Mouse (Mus musculus): Measurements from ENCODE around the gene Gfy.
"Not testable (repeated sequence)": the region's sequence is repeated elsewhere in the genome, so short reads cannot be mapped to it uniquely, and the experiment has no call there.

Gene Gfy

DNA sequence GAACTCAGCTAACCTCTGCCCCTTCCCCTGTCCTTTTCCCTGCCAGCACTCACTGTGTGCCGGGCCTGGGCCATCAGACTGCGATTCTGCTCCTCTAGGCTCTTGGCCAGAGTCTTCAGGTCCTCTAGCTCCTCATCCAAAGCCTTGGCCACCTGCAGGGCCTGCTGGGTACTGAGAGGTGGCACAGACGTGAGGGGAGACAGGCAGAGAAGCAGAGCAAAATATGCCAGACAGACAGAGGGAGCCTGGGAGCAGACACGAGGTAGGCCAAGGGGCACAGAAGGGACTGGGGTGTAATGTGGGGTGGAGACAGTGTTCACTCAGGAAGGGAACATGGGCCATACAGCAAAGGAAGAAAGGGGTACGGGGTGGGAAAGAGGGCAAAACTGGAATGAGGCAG is 14.0 kb upstream of the Gfy start:
- no peak for DNase-seq (ENCODE audit: low spot score)

DNA sequence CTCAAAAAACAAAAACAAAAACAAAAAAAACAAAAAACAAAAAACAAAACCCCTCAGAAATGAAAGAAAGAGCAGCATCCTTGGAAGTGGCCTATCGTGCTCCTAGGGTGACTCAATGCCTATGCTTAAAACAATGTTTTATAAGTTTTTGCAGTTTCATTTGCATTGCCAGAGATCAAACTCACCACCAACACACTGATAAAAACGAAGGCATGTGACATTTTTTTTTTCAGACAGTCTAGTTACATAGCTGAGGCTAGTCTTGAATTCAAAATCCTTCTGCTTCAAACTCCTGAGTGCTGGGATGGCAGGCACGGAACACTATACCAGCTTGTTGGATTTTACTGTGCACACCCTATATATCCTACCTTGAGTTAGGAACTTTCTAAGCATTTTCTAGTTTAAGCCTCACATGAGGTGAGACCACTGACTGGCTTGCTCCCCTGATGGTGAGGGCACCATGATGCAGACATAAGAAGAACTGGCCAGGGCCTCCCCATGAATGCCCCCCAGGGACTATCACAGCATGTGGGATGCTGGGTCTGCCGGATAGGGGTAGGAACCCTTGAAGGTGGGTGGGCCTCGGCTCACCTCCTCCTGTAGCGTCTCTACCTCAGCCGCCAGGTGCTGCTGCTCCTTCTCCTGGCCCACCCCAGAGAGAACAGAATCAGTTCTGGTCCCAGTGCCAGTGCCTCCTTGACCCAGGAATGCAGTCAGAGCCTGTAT is 13.4 kb upstream of the Gfy start:
- no peak for DNase-seq (ENCODE audit: low spot score)

DNA sequence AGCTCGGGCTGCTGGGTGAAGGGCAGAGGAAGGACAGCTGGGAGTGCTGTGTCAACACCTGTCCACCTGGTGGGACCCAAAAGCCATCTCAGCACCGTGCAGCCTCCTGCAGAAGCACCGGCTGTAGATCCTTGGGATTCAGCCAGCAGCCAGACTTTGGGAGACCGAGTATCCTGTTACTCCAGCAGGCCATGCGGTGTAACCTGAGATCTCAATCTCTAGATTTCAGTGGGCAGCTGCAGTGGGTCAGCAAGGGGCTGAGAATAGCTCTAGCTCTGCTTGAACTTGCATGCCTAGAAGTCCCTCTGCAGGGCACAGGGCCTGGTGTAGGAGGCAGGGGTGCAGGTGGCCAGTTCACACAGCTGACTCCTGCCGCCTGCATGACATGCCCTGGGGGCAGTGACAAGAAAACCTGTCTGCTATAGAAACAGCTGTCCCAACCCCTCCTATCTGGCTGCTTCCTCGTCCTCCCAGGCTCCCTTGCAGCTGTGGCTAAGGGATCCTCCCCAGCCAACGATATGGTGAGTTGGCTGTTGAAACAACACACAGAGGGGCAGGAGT is 12.5 kb upstream of the Gfy start:
- no peak for DNase-seq (ENCODE audit: low spot score)

DNA sequence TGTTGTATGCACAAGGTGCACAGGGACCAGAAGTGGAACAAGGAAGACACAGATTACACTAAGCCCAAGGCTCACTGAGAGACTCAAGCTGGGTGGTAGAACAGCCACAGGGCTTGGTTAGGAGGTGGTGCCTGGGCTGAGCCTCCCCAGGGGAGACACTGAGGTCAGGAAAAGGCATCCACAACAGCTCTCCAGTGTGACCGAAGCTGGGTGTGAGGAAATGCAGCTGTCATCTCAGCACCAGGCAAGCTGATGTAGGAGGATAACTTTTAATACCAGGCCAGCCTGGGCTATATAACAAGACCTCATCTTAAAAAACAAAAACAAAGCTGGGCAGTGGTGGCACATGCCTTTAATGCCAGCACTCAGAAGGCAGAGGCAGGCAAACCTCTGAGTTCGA is 11.8 kb upstream of the Gfy start:
- DNase-seq (ENCODE audit: low spot score): no peak

DNA sequence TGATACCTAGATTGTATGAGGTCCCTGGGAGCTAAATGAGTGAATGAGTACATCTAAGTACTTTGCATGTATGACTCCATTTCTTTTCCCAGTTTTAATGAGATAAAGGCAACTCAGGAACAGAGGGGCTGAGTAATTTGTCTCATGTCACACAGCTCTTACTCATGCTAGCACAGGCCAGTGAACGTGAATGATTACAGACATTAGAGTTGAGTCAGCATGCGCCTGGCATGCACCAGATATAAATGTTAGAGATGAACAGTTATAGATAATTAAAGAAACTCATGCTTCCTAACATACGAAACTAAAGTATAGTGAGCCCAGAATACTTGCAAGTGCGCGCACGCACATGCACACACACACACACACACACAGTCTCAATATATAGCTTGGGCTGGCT is 10.8 kb upstream of the Gfy start:
- no peak for DNase-seq (ENCODE audit: low spot score)

DNA sequence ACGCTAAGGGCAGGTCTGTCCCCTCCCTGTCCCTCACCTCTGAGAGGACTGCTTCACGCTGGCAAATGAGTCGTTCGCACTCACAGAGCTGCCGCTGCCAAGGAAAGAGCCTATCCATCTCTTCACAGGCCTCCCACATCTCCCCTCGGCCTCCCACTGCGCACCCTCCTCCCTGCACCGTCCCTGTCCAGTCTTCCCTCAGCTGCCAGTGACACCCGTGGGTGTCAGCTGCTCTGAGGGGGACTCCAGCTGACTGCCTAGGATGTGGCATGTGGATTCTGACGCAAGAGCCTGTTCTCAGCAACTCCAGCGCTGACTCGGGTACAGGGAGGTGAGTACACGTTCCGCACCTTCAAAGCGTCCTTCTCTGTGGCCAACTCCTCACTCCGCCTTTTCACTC is 10.2 kb upstream of the Gfy start:
- DNase-seq (ENCODE audit: low spot score): no peak

DNA sequence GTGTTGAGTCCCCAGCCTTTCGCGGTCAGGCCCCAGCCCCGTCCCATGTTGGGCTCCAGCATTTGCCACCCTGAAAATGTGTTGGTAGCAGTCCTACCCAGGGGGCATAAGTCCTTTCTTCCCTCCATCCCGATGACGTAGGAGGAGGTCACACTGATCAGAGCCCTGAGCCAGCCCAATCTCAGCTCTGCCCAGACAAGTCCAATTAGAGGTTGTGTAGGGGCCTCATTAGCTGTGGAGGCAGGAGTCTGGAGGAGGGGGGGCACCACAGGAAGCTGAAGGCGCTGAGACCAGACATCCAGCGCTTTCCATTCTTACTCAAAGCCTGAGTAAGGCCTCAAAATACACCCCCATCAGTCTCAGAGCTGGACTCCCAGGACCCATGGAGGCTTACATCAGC is 6.6 kb upstream of the Gfy start:
- no peak for DNase-seq (ENCODE audit: low spot score)

DNA sequence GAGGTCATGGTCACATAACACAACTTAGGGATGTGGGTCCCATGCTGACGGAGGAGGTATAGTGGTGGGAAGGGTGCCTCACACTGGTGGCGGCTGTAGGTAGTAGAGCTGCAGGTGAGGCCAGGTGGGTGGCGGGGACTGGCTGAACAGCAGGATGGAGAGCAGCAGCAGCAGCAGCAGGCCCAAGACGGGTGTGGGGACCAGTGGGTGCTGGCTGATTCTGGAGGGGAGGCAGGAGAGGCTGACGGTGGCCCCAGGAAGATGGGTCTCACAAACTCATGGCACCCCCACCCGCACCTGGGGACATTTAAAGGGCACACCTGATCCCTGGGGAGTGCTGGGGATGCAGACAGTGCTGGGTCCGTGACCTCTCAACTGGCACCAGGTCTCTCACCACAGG is 4.3 kb upstream of the Gfy start:
- DNase-seq (ENCODE audit: low spot score): no peak

DNA sequence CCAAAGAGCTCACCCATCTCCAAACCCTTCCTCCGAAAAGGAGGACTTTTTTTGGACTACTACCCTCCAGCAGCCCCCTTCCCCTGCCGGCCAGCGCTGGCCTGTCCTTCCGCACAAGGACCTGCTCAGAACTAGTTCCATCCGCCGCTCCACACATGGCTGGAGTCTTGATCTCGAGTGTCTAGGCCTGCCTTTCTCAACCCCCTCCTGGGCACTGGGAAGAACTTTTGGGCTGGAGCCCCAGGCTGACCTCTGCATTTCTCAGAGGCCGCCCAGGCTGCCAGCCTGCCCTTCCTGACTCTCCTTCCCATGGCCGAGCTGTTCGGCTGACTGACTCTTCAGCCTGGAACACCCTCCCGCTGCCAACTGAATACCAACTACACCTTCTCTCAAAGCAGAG is 3.2 kb upstream of the Gfy start:
- DNase-seq (ENCODE audit: low spot score): no peak

DNA sequence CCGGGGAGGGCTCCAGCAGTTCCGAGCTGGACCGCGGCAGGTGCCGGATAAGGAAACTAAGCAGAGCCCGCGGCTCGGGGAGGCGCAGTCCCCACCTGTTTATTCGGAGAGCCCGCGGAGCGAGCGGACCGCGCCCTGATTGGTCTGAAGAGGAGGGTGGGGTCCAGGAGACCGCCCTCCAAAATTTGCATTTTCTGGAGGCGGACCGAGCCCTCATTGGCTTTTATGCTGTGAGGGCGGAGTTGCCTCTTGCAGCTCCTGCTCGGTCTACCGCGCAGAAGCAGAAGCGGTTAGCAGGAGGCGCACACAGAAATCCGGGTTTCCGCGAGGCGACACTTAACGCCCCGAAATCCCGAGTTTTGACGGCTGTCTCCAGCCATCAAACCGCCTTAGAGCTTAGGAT is 2.8 kb upstream of the Gfy start:
- DNase-seq (ENCODE audit: low spot score): peak; percentile 72

DNA sequence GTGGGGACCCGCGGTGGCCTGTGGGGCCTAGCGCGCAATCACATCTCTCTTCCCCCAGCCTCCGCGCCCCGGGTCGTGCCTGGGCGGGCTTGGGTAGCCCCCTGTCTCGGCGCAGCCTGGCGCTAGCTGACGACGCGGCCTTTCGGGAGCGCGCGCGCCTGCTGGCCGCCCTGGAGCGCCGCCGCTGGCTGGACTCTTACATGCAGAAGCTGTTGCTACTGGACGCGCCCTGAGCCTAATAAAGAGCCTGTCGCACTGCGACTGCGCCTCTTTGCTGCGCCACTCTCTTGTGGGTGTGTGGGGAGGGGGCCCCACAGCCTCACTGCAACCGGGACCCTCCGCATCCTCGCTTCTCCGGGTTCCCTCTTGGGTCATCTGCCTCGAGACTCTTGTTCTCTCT is 2.2 kb upstream of the Gfy start:
- no peak for DNase-seq (ENCODE audit: low spot score)

DNA sequence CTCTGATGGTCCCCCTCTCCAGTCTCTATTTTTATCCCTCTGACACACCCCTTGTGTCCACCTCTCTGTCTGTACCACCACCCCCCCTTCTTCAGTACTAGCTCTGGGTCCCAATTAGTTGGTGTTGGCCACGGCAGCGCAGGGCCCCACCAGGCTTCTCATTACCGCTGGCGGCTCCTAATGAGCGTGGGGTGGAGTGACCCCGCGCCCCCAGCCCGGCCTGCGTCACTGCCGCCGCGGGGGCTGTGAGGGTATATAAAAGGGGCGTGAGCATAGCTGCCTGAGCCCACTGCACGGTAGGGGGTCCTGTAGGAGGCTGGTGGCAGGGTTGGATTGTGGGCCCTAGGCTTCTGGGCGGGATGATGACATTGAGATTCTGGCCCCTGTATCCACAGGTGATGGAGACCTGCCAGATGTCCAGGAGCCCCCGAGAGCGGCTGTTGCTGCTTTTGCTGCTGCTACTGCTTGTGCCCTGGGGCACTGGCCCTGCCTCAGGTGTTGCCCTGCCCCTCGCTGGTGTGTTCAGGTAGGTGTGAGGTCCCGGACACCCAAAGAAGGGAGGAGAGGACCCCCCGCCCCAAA is 1.6 kb upstream of the Gfy start, which contains the start of gene Pth2:
Gene Pth2 (plus strand): TSS at position 100 of the 582 bp plus-strand sequence.
- DNase-seq (ENCODE audit: low spot score): no peak

DNA sequence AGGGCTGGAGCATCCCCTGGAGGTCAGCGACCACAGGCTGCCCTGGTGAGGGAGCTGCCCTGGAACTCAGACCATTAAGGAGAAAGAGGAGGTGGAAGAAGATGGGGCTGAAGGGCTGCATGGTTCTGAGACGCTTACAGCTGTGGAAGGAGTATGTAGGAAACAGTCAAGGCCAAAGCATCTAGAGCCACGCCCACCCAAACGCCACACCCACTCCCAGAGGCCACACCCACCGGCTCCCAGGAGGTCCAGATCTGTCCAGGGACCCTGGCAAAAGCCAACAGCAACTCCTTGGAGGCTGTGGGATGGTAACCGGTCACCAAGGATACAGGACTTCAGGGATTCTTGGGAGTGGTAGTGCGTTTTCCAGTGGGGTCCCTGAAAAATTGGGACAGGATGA is 819 bp downstream of the Gfy start:
- DNase-seq (ENCODE audit: low spot score): no peak

DNA sequence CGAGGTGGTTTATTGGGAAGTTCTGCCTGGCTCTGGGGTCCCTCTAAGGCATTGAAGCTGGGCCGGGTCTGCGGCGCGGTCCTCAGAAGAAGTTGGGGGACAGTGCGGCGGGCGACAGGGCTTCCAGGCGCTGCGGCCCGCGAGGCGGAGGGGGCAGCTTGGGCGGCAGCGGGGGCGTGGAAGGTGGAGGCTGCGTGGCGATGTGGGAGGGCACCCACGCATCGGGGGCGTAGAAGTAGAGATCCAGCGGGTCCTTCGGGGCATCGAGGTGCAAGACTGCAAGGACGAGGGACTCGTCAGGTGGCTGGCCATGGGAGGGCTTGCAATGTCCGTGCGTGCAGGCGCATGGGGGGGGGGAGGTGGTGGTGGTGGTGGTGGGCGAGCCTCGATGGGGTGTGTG is 3.0 kb downstream of the Gfy start:
- no peak for DNase-seq (ENCODE audit: low spot score)

DNA sequence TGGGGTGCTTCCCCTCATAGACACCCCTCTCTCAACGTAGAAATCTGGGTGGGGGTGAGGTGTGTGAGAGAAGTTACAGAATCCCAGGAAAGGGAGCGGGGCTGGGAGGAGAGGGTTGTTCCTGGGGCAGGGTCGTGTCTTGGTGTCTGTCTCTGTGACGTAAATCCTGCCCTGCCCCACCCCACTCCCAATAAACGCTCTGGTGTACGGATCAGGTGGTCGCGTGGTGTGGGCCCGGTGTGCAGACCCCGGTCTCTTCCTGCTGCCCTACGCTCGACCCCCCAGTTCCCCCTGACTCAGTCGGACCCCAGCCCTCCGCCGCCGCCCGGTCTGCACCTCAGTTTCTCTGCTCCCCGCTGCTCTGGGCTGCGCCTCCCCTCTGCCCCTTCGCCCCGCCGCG is 3.4 kb downstream of the Gfy start:
- DNase-seq (ENCODE audit: low spot score): no peak

DNA sequence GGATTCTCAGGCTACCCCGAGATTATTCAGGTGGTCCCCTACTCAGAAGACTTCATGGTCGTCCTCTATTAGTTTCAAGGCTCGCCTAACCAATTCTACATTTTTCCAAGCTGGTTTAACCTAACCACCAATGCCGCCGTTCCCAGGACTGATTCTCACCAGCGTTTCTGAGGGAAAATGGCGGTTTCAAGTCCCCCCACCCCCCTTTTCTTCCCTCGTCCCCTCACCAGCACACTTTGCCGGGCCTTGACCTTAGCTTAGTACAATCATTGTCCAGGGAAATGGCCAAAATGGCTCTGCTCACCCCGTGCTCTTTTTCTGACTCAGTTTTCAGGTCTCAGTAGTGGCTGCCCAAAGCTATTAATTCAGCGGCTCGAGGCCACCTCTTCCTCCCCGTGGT is 4.0 kb downstream of the Gfy start:
- no peak for DNase-seq (ENCODE audit: low spot score)

DNA sequence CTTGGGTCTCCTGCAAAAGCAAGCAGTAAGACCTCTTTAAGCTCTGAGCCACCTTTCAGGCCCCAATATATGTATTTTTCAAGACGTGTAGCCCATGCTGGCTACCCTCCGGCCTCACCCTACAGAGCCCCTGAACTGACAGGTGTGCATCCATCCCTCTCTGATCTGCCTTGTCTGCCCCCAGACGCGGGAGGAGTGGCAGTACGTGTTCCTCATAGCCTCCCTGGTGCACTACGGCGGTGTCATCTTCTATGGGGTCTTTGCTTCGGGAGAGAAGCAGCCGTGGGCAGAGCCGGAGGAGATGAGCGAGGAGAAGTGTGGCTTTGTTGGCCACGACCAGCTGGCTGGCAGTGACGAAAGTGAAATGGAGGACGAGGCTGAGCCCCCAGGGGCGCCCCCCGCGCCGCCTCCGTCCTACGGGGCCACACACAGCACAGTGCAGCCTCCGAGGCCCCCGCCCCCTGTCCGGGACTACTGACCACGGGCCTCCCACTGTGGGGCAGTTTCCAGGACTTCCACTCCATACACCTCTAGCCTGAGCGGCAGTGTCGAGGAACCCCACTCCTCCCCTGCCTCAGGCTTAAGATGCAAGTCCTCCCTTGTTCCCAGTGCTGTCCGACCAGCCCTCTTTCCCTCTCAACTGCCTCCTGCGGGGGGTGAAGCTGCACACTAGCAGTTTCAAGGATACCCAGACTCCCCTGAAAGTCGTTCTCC is 4.6 kb downstream of the Gfy start:
- no peak for DNase-seq (ENCODE audit: low spot score)

DNA sequence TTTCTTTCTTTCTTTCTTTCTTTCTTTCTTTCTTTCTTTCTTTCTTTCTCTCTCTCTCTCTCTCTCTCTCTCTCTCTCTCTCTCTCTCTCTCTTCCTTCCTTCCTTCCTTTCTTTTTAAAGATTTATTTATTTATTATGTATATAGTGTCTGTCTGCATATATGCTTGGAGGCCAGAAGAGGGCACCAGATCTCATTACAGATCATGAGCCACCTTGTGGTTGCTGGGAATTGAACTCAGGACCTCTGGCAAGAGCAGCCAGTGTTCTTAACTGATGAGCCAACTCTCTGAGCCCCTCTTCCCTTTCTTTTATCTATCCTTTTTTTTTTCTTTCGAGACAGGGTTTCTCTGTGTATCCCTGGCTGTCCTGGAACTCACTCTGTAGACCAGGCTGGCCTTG is 5.6 kb downstream of the Gfy start:
- not testable (repeated sequence) for DNase-seq (ENCODE audit: low spot score)

DNA sequence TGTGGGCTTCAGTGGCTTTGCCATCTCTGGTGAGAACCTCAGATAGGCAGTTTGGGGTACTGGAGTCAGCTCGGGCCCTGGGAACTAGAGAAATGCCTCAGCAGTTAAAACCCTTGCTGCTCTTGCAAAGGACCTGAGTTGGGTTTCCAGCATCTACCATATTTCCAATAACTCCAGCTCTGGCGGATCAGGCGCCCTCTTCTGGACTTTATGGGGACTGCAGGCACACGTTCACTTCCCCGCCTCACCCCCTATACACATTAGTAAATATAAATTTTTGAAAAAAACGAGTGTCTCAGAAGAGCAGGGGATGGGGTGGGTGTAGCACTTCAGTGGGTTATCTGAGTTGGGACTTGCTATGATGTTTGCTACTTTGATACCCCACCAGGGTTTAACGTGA is 6.4 kb downstream of the Gfy start:
- no peak for DNase-seq (ENCODE audit: low spot score)

DNA sequence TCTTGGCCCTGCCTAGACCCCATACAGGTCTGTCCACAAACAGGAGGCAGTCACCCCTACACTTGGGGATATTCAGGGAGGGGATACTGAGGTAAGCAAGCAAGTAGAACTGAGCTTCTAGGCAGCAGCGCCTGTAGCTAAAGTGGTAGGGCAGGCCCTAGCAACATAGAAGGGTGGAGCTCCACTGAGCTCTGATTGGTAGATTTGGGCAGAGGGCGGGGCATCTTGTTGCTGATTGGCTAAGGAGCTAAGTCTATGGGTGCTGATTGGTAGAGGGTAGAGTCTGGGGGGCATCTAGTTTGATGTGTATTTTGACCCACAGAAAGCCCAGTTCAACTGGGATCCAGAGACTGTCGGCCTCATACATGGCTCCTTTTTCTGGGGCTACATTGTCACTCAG is 9.9 kb downstream of the Gfy start:
- no peak for DNase-seq (ENCODE audit: low spot score)

DNA sequence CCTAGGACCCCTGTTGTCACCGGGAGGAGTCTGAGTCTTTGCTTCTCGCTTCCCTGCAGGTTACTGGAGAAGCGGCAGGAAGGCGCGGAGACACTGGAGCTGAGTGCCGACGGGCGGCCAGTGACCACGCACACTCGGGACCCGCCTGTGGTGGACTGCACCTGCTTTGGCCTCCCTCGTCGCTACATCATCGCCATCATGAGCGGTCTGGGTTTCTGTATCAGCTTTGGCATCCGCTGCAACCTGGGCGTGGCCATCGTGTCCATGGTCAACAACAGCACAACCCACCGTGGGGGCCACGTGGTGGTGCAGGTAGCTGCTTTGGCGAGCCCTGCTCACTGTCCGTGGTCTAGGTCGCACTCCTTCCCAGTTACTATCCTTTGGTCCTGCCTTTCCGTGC is 10.7 kb downstream of the Gfy start:
- DNase-seq (ENCODE audit: low spot score): no peak

DNA sequence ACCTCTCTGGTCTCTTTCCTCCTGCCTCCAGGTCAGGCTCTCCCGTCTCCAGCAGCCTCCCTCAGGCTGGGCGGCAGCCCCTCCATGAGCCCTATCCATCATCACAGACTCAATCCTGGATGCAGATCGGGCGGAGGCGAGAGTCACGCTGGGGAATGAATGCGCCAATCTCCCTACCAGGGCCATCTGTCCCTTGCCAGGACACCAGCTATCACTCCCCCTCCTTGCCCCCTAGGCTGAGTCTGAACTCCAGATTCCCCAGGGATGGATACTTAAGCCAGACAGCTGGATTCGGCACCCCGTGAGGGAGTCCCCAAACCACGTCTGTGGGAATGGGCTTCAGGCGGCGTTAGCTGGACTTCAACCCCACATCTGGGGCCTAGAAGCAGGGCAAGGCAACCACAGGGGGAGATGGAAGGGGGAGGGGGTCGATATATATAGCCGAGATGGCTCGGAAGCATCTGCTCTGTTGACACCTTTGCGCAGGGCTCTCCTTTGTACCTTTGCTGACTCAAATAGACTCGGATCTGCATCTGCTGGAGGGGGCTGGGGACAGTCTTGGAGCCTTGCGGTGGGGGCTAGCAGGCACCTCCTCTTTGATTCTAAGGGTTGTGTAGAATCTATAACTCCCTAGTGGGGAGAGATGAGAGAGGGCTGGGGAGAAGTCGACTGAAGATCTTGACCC is 11.5 kb downstream of the Gfy start:
- no peak for DNase-seq (ENCODE audit: low spot score)

DNA sequence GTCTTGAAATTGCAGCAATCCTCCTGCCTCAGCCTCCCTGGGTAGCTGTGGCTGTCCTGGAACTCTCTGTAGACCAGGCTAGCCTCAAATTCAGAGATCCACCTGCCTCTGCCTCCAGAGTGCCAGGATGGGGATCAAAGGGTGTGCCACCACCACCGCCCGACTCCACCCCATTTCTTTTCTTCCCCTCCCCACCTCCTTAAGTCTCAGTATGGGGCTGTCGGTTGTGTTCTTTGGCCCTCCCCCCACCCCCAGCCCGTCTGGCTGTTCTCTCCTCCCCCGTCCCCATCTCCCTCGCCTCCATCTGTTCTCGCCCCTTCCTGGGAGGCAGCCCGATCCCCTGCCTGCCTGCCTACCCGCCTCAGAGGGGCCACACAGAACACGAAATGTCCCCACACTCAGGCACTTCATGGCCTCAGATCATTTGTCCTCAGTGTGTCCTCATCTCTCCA is 12.4 kb downstream of the Gfy start:
- no peak for DNase-seq (ENCODE audit: low spot score)
